Mouse (Mus musculus) brain, adult 2 months (tissue): ENCODE data around the gene Tspan1.
A peak's percentile ranks its signal among the peaks of the same experiment; 100 is the strongest.

Experiments used
- DNase-seq: peaks from one replicate; pipeline ENCODE4 v3.0.0; 2011; ENCODE audit warnings: low read depth, low spot score

Gene Tspan1

GRCm38 (mm10) chr4:116168617-116169352, 1.4 kb upstream of the Tspan1 start:
- DNase-seq = peak; percentile 88

DNA sequence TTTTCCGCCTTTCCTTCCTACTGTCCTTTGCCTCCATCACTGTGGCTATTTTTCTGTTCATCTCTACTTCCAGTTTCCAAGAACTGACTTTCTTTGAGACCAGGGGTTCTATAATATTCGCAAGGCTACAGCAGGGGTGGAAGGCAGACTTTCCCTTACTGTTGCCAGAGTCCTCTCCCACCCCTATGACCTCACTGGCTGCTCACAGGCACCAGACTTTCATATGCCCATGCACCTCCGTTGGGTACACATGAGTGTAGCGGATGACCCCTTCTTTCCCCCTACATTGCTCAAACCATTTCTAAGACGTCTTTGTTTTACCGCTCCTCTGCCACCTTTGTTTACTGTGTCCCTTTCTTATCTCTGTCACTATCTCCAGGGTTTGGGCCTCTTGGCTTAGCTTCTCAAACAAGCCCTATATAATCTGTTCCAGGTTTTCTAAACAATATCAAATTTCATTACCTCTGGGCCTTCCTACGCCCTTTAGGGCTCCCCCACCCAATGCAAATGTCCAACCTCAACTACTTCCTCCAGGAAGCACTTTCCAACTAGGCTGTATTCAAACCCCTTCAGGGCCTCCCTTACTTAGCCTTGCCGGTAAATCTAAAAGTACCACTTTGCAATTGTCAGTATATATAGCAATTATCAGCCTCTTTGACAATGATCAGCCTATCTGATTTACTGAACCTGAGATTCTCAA, 1.5 kb downstream of the Tspan1 start:
- no peak for DNase-seq

DNA sequence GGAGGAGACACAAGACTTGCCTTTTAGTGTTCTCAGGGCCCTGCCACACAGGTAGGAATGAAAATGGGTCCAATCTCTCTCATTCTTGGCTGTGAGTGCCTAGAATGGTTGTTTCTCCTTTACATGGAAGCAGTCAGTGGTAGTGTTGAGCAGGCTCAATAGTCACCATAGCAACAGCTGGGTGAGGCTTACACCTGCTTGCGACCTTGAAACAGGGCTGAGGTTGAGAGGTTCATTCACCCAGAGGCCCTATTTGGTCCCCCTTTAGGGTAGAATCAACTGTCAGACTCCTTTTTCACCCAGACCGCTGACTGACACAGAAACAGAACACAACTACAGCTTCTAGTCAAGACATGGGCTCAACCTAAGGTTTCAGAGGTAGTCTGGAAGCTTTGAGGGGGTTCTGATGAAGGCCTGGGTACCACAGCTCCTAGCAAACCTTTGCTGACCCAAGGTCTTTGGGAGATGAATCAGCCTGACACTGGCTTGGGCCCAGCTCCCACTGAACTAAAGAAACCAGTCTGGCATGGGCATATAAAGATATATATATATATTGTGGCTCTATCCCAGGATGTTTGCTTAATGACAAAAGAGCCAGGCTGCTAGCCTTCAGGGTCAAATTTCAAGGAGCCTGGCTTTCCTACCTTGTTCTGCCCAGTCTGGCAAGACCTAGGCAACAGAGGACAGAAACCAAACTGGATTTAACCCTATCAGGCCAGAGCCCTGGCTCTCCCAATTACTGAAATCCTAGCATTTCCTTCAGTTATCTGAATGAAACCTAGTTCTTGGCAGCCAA, 2.4 kb downstream of the Tspan1 start:
- DNase-seq = no peak

- no peak for DNase-seq
Observed at GRCm38 (mm10) chr4:116162142-116162541, 5.3 kb downstream of the Tspan1 start.

DNA sequence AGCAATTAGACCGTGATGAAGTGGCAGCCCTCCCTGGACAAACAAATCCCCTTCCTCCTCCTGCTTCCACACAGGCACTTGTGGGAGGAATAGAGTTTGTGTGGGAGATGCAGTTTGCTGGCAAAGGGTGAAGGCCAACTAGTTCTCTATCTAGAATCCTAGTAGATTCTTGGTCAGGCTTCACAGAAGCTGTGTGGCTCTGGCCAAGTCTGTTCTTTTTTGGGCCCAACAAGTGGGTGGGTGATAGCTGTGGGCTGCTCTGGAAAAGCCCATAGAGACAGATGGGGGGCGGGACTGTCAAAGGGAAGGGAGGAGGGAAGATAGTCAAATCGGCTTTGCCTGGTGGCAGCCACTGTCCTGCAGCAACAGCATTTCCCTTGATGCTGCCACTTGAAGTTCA, 6.6 kb downstream of the Tspan1 start:
- peak; percentile 91 for DNase-seq

DNA sequence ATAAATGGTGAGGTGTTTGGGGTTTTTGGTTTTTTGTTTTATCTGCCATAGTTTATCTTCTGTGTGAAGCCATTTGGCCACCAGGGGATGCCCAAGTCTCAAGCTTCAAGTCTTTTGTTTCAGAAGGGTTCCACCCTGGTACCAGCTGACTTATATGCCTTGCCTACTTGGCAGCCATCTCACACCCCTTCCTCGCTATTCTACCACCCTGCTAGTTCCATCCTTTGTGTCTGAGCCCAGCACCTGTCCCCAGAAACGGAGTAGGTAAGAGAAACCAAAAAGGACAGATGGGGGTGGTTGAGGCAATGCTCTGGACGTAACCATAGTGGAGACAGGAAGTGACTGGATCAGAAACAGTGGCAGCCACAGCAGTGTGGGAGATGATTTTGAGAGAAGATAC, 7.5 kb downstream of the Tspan1 start:
- peak; percentile 83 for DNase-seq

DNA sequence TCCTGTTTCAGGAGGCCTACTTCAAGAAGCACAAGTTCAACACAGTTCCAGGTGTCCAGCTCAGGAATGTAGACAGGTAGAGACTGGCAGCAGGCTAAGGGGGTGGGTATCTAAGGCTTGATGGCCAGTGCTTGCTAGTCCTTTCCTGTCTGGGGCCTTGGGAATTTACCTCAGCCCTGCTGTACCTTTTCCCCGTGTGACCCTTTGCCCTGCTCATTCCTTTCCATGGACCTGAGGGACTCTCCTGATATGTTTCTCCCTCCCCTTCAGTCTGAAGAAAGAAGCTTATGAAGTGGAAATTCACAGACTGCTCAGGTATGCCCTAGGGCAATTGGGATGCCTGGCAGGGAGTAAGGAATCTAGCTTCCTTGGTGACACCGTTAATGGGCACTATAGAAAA, 9.5 kb downstream of the Tspan1 start:
- DNase-seq = no peak

DNA sequence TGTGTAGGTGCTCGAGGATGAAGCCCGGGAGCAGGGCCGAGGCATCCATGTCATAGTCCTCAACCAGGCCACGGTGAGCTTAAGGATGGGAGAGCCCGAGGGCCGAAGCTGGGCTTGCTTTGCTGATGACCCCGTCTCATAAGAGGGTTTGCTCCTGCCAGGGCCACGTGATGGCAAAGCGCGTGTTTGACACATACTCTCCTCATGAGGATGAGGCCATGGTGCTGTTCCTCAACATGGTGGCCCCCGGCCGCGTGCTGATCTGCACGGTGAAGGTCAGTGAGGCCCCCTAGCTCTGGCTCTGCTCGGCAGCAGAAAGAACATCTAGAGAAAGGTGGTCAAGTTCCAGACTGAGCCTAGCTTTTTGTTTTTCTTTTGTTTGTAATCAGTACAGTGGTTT, 14.7 kb downstream of the Tspan1 start:
- DNase-seq = no peak

GRCm38 (mm10) chr4:116151238-116151637, 16.2 kb downstream of the Tspan1 start, which contains the start of gene Lurap1:
Gene Lurap1, minus strand, starts transcription at chr4:116151338.
- no peak for DNase-seq

DNA sequence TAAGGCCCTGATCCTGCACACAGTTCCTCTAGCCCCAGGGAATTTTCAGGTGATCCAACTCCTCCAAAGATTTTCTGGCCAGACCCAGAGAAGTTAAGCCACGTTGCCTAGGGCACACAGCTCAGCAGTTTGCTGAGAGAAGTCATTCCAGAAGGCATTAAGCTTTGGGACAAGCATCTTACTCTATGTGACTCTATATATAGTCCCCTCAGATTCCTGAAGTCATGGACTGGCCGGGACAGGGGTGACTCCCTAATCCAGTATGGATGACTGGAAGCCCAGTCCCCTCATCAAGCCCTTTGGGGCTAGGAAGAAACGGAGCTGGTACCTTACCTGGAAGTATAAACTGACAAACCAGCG, 16.6 kb downstream of the Tspan1 start:
- DNase-seq = no peak

GRCm38 (mm10) chr4:116150156-116150861, 17.1 kb downstream of the Tspan1 start:
- DNase-seq = peak; percentile 77

- DNase-seq = no peak
Observed at GRCm38 (mm10) chr4:116149812-116150155, 17.6 kb downstream of the Tspan1 start.

- DNase-seq = peak; percentile 88
Observed at GRCm38 (mm10) chr4:116143891-116144717, 23.3 kb downstream of the Tspan1 start.

DNA sequence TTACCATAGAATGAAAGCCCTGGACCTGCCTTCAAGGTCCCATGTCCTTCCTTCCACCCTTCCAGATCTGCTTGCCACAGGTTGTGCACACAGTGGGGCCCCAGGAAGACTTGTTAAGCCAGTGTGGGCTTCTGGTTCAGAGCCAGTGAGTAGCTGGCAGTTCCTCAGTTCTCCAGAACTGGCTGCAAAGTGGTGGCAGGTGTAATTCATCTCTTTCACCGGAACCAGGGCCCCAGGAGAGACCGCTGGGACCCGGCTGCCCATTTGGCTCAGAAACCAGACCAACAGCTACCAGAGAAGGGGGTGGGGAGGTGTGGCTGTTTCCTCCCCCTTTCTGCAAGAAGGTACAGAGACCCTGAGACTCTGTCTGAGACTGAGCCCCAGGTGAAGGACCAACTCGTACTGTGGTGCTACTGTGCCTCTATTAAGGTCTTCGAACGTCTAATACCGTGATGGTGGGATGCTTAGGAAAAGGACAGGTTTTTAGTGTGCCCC, 24.0 kb downstream of the Tspan1 start:
- DNase-seq = peak; percentile 99

- no peak for DNase-seq
Observed at GRCm38 (mm10) chr4:116142269-116142668, 25.1 kb downstream of the Tspan1 start.

- peak; percentile 34 for DNase-seq
Observed at GRCm38 (mm10) chr4:116141736-116142135, 25.7 kb downstream of the Tspan1 start.

GRCm38 (mm10) chr4:116140801-116141574, 26.4 kb downstream of the Tspan1 start:
- peak; percentile 88 for DNase-seq

- no peak for DNase-seq
Observed at GRCm38 (mm10) chr4:116137421-116137996, 29.9 kb downstream of the Tspan1 start.

DNA sequence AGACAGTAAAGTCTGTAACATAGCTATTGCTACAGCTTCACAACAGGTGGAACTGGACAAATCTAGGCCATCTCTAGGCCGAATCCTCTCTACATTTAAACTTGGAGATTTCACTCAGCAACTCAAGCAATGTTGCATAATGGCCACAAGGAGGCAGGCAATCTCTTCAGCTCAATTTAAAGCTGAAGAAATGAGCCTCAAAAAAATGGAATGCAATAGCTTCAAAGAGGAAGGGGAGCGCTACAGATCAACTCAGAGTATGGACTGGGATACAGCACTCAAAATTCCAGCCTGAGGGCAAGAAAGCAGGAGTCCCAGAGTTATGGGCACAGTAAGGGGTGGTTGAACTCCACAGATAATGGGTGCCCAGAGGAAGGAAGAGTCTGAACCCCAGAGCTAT, 32.4 kb downstream of the Tspan1 start:
- DNase-seq = peak; percentile 87

DNA sequence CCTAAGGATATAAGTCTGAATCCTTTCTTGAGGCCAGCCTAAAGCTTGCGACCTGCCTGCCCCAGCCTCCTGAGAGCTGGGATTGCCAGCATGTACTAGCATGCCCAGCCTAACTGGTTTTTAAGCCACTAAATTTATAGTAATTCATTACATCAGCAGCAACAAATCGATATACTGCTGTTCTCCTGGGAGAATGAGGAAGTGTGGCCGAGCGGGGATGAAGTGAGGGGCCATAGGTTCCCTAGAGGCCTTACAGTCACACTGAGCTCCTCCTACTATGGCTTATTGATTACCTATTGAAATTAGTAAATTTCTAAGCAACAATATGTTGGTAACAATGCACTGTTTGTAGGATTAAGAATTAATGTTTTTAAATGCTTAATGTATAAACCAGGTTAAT, 34.3 kb downstream of the Tspan1 start:
- no peak for DNase-seq
